8 mouse cellular contexts compared by ENCODE assay signal in genomic region chr15:101042613-101043012, GRCm38 (mm10). TPM values are rescaled to one million over a fixed set of nuclear protein-coding genes. Genes with fewer than 3 reads are reported as not detected.
DNase-seq lines count a peak whose midpoint lies in the region; ATAC-seq lines count a peak whose summit lies in the region.

No protein-coding gene starts in this region.

- H3K27me3 ChIP-seq in kidney, embryonic 14.5 days (ENCODE audit: control insufficient read depth, insufficient read depth, low read length): peaks cover 66% of the 10 kb centered on the region

- 28% methylated on average over 6 of the region's 6 CpGs for WGBS in kidney, embryonic 14.5 days

- no peak for ATAC-seq in kidney, embryonic 14.5 days (ENCODE audit: low FRiP score, low TSS enrichment)
- no peak for ATAC-seq in erythroblast, adult 5-6 weeks (replicated peaks; ENCODE audit: low FRiP score, poor library complexity, severe bottlenecking)

- no peak overlapping the region for H3K4me2 ChIP-seq in kidney, embryonic 14.5 days (replicated peaks; ENCODE audit: low read depth, low read length)

- H3K4me1 ChIP-seq in kidney, embryonic 14.5 days (ENCODE audit: control insufficient read depth, insufficient read depth, low read length): peaks cover 11% of the 10 kb centered on the region

- H3K36me3 ChIP-seq in kidney, embryonic 14.5 days (ENCODE audit: control insufficient read depth, insufficient read depth, low read length): no peaks in the 10 kb centered on the region; the same call in 1 of the 2 replicates

- H3K27ac ChIP-seq in kidney, embryonic 14.5 days (ENCODE audit: low read depth, low read length): no peak overlapping the region

- DNase-seq in kidney, adult 18-20 months: peak; percentile 71
- peak; percentile 43 for DNase-seq in MEL-GATA-1-ER (ENCODE audit: extremely low read depth, low read depth)
- DNase-seq in c-Kit-positive CD71-negative TER-119-negative erythroid progenitor cells, embryonic 14.5 days (ENCODE audit: low read depth): peak; percentile 41
- DNase-seq in gastrocnemius, postnatal 36 days: peak; percentile 24 to 51
- DNase-seq in left cerebral cortex, adult 11 months (ENCODE audit: low spot score): peak; percentile 50
- DNase-seq in retina, adult 2 months (ENCODE audit: low read depth, low spot score): peak; percentile 32

- intact Hi-C loops in gastrocnemius, postnatal 36 days (cut with DNase I): no loop called here

- no peaks in the 10 kb centered on the region for H3K9me3 ChIP-seq in kidney, embryonic 14.5 days (ENCODE audit: control insufficient read depth, low read length)

- H3K9ac ChIP-seq in kidney, embryonic 14.5 days (ENCODE audit: low read depth, low read length): no peak overlapping the region

- H3K4me3 ChIP-seq in kidney, embryonic 14.5 days (ENCODE audit: low read length): no peak overlapping the region

RNA-seq across cellular contexts. Expression of gene Gm47841, which starts 4.6 kb away (rescaled TPM):
- polyA plus RNA-seq in kidney, embryonic 14.5 days (2014; fragmentation: Nextera tagmentation; extraction: Ambion mirVana): not detected in 2 replicates
- total RNA-seq in gastrocnemius, postnatal 36 days (2021): not detected
- total RNA-seq in erythroblast, adult 5-6 weeks (2015; ENCODE audit: low replicate concordance): not detected in 2 replicates
- total RNA-seq in erythroblast, adult 5-6 weeks (2017; ENCODE audit: low replicate concordance): not detected in 2 replicates

RNA-seq across cellular contexts. Expression of gene Fignl2, which starts 35.8 kb away (rescaled TPM):
- polyA plus RNA-seq in kidney, embryonic 14.5 days (2014; fragmentation: Nextera tagmentation; extraction: Ambion mirVana): 0.58 and 0.73 TPM in 2 replicates
- under 1 TPM; 0.54 to 0.74 TPM for total RNA-seq in gastrocnemius, postnatal 36 days (2021)
- total RNA-seq in erythroblast, adult 5-6 weeks (2015; ENCODE audit: low replicate concordance): not detected in 2 replicates
- not detected in 2 replicates for total RNA-seq in erythroblast, adult 5-6 weeks (2017; ENCODE audit: low replicate concordance)
